Mouse (Mus musculus): ENCODE measurements around the gene Gemin7. TPM values are rescaled to one million over a fixed set of nuclear protein-coding genes. Genes with fewer than 3 reads are reported as not detected.

Gene Gemin7
- polyA plus RNA-seq, 1 experiment from 2014 or later, result 182 TPM

DNA sequence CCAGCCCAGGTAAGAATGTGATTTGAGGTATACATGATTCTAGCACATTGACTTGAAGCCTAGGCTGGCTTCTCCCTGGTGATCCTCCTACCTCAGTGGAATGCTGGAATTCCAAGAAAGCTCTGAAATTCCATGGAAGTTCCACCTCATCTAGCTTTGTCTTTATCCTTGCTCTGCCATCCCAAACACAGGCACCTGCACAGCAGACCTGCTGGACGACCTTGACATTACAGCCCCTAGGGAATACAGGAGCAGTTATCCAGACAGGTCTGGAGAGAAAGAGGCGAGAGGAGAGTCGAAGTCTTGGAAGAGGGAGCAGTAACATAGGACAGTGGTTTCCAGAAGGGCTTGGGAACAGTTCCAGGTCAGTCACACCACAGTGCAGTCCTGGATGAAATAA lies 7.7 kb downstream of the Gemin7 start:
- no peaks in the 10 kb centered on the region for H3K9me3 ChIP-seq
- no peak for DNase-seq (ENCODE audit: low spot score)
- no peak overlapping the region for H3K4me3 ChIP-seq
- no peak overlapping the region for H3K27ac ChIP-seq
- whole genome bisulfite sequencing, result 86% methylated on average over 3 of the region's 3 CpGs
- peaks cover 5% of the 10 kb centered on the region for H3K27me3 ChIP-seq (ENCODE audit: insufficient read depth, poor library complexity, severe bottlenecking)
- H3K4me1 ChIP-seq, result peaks cover 21% of the 10 kb centered on the region
- peaks cover 51% of the 10 kb centered on the region for H3K36me3 ChIP-seq

DNA sequence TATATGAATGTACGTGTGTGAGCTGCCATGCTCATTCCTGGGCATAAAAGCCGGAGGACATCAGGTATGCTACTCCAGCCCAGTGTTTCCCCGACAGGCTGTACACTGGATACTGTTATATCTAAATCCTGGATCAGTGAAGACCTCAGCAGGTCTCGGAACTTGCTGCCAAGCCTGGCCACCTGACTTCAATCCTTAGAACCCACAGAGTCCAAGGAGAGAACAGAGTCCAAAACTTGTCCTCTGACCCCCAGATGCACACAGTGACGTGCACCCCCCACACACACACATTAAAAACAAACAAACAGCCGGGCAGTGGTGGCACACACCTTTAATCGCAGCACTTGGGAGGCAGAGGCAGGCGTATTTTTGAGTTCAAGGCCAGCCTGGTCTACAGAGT lies 10.0 kb downstream of the Gemin7 start:
- Histone ChIP-seq H3K4me1 (peaks cover 21% of the 10 kb centered on the region), H3K36me3 (peaks cover 58% of the 10 kb centered on the region), H3K9me3 (no peaks in the 10 kb centered on the region), H3K4me3 (no peak overlapping the region), H3K27me3 (ENCODE audit: insufficient read depth, poor library complexity, severe bottlenecking) (no peaks in the 10 kb centered on the region), H3K27ac (no peak overlapping the region)
- no peak for DNase-seq (ENCODE audit: low spot score)
- 91% methylated on average over 8 of the region's 8 CpGs for WGBS

DNA sequence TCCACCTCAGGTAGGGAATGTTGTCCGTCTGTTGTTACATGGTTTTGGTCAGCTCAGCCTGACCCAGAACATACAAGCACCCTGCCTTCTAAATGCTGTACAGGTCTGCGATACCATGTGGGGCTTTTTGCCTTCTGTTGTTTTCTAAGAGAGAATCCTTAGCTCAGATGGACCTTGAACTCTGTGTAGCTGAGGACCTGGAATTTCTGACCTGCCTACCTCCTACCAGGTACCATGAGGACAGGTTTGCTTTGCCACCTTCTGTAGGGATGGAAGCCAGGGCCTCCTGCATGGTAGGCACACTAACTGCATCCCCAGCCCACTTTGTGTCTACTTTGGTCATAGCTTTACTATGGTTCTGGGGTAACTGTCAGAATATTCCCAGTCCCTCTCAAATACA lies 11.6 kb downstream of the Gemin7 start:
- Histone ChIP-seq H3K27me3 (ENCODE audit: insufficient read depth, poor library complexity, severe bottlenecking) (no peaks in the 10 kb centered on the region), H3K4me3 (no peak overlapping the region), H3K9me3 (no peaks in the 10 kb centered on the region), H3K36me3 (peaks cover 53% of the 10 kb centered on the region), H3K4me1 (peaks cover 14% of the 10 kb centered on the region), H3K27ac (no peak overlapping the region)
- WGBS, result 92% methylated on average over 2 of the region's 2 CpGs
- DNase-seq (ENCODE audit: low spot score), result no peak

DNA sequence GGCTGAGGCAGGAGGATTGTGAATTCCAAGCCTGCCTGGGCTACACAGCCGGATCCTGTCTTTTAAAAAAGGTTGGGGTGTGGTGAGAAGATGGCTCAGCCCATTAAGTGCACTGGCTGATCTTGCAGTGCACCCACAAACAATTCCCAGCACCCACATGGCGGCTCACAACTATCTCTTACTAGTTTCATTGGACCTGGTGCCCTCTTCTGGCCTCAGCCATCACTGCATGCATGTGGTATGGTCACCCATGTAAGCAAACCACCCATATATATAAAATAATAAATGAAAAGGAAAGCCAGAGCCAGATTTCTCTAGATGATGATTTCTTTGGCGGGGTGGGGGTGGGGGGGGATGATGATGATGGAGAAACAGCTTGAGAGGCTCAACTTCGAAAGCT lies 12.9 kb downstream of the Gemin7 start:
- Histone ChIP-seq H3K4me1 (peaks cover 28% of the 10 kb centered on the region), H3K27ac (no peak overlapping the region), H3K9me3 (no peaks in the 10 kb centered on the region), H3K4me3 (no peak overlapping the region), H3K36me3 (peaks cover 40% of the 10 kb centered on the region), H3K27me3 (ENCODE audit: insufficient read depth, poor library complexity, severe bottlenecking) (no peaks in the 10 kb centered on the region)
- no peak for DNase-seq (ENCODE audit: low spot score)
- whole genome bisulfite sequencing, result 89% methylated on average over 4 of the region's 4 CpGs

DNA sequence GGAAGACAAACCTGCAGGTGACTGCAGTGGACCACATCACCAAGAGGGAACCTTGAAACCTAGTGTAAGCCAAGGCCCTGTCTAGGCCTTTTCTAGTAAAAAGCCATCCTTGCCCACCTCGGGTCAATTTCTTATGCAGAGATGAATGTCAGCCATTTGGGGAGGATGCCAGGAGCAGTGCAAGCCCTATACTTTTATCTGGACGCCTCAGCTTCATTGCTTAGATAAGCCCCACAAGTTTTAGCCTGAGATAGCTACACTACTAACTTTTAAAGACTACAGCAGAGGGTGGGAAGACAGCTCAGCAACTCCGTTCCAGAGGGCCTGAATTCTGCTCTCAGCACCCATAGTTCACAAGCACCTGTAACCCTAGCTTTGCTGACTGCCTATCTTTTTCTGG lies 13.5 kb downstream of the Gemin7 start:
- Histone ChIP-seq H3K4me3 (0 out of 2 replicates have a peak overlapping the region, but pooled peaks have one; percentile 100), H3K9me3 (no peaks in the 10 kb centered on the region), H3K27ac (no peak overlapping the region), H3K27me3 (ENCODE audit: insufficient read depth, poor library complexity, severe bottlenecking) (no peaks in the 10 kb centered on the region), H3K36me3 (peaks cover 34% of the 10 kb centered on the region), H3K4me1 (peaks cover 33% of the 10 kb centered on the region)
- DNase-seq (ENCODE audit: low spot score), result no peak
- 67% methylated on average over 3 of the region's 3 CpGs for WGBS

DNA sequence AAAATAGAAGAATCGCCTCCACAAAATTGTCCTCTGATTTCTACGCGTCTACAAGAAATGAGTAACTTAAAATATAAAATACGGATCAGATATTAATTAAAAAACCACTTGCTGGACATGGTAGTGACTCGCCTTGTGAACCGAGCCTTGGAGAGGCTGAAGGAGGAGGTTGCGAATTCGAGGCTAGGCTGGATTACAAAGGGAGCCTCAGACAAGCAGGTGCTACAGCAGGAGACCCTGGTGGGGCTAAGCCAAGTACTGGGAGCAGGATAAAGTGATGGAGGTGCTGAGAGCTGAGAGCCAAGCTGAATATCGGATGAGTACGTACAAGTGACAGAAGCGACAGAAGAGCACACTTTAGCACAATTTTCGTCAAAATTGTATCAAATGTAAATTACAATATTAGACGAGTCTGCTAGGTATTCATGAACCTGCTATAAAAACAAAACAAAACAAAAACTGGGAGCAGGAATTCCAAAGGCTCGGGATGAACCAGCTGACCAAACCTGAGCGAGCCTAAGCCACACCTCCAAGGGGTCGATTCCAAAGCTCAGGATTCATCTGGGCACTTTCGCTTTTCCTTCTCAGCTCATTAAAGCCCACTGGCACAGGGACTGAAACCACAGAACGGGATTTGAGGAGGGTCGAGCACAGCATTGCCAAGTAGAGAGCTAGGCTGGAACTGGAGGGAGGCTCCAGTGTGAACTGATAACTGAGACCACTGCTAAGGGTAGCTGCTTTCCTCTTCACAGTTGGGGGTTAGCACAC lies 14.6 kb downstream of the Gemin7 start, which contains the start of gene Ppp1r37:
Gene Ppp1r37 (minus strand): TSS at position 434 of the 768 bp plus-strand sequence.
- H3K4me1 ChIP-seq, result peaks cover 44% of the 10 kb centered on the region
- peak within 1 kb of the TSS; percentile 92 for H3K27ac ChIP-seq
- peaks cover 33% of the 10 kb centered on the region for H3K36me3 ChIP-seq
- peak within 1 kb of the TSS; percentile 100 for H3K4me3 ChIP-seq
- no peaks in the 10 kb centered on the region for H3K27me3 ChIP-seq (ENCODE audit: insufficient read depth, poor library complexity, severe bottlenecking)
- DNase-seq (ENCODE audit: low spot score), result no peak
- H3K9me3 ChIP-seq, result no peaks in the 10 kb centered on the region
- 2% methylated on average over 19 of the region's 19 CpGs for WGBS

DNA sequence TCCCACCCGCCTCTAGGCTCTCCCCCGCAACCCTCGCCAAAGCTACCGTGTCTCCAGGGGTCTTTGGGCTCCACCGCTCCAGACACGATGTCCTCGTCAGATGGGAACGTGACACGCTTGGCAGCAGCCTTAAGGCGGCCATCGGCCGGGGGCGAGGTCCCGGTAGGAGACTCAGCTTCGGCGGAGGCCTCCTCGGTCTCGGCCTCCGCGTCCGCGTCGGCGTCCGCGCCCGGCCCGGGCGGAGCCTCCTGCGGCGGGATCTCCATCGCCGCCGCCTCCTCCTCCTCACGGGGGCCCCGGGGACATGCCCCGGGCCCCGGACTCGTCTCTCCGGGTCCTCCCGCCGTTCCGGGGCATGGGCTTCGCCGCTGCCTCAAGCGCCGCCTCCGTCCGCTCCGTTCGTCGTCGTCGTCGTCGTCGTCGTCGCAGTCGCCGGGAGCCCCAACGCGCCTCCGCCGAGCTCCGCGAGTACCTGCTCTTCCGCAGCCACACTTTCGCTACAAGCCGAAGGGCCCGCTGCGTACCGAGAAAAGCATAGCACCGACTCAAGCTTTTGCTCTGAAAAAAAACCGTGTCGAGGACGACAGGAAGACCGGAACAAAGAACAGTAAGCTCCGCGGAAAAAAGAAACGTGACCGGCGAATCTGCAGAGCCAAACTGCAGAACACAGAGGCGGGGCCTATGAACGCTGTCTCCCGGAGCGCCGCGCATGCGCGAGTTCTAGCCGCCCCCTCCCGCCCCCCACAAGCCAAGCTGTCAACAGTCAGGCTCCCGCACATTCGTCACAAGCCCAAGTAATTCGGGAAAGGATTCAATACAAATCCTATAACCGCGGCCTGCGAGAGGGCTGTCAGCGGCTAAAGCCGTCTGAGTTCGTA lies 15.4 kb downstream of the Gemin7 start:
- H3K27me3 ChIP-seq (ENCODE audit: insufficient read depth, poor library complexity, severe bottlenecking), result no peaks in the 10 kb centered on the region
- under 1% methylated on average over 102 of the region's 102 CpGs for WGBS
- H3K4me1 ChIP-seq, result peaks cover 52% of the 10 kb centered on the region
- H3K9me3 ChIP-seq, result no peaks in the 10 kb centered on the region
- peaks cover 32% of the 10 kb centered on the region for H3K36me3 ChIP-seq
- peak overlapping the region; percentile 100 for H3K4me3 ChIP-seq
- DNase-seq (ENCODE audit: low spot score), result peak; percentile 97
- peak overlapping the region; percentile 92 for H3K27ac ChIP-seq

DNA sequence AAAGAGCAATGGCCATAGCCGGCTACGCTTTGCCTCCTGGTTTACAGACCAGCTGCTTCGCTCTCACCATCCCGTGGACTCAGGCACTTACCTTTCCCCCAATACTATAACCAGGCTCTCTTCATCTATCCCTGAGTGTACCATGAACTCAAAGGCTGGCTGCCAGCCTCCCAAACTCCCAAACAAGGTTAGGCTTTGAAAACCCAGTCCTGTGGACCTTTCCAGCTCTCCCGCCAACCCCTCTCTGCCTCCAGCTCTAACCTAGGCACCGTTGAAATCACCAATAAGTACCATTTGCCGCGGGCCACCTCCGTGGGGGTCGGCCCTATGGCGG lies 16.0 kb downstream of the Gemin7 start:
- peaks cover 58% of the 10 kb centered on the region for H3K4me1 ChIP-seq
- H3K4me3 ChIP-seq, result peak overlapping the region; percentile 100
- DNase-seq (ENCODE audit: low spot score), result no peak
- no peaks in the 10 kb centered on the region for H3K9me3 ChIP-seq
- H3K36me3 ChIP-seq, result peaks cover 34% of the 10 kb centered on the region
- under 1% methylated on average over 11 of the region's 11 CpGs for WGBS
- no peaks in the 10 kb centered on the region for H3K27me3 ChIP-seq (ENCODE audit: insufficient read depth, poor library complexity, severe bottlenecking)
- H3K27ac ChIP-seq, result peak overlapping the region; percentile 92

DNA sequence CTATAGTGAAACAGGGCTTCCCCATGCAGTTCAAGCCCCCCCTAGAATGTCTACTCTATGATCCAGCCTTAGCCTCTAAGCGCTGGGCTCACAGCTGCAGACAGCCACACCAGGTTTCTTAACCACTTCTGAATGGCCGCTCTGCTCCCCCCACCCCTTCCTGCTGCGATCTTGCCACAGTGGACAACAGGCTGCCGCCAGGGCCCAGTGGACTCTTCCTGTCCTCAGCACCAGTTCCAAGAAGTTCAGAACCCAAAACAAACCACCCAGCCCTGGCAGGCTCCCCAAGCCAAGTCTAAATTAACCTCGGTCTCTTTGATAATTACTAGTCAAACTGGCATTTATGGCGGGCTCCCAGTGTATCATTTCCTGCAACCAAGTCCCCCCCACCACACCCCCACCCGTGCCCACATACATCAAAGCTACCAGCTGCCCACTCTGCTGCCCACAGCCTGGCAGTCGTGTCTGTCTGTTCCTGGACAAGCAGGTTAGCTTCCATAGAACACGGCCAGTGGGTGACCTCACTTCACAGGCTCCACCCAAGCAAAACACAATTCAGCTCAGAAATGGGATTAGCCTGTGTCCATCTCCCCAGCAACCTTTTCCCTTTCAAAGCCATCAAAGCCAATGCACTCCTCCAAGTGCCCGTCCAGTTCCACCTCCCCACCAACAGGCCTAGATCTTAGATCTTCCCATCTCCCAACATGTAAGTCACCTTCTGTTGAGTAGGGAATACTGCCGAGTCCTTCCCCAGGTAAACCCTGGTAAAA lies 16.7 kb downstream of the Gemin7 start:
- WGBS, result 30% methylated on average over 11 of the region's 11 CpGs
- DNase-seq (ENCODE audit: low spot score), result no peak
- Histone ChIP-seq H3K27ac (peak overlapping the region; percentile 92), H3K27me3 (ENCODE audit: insufficient read depth, poor library complexity, severe bottlenecking) (no peaks in the 10 kb centered on the region), H3K36me3 (peaks cover 34% of the 10 kb centered on the region), H3K4me3 (peak overlapping the region; percentile 100), H3K4me1 (peaks cover 61% of the 10 kb centered on the region), H3K9me3 (no peaks in the 10 kb centered on the region)

DNA sequence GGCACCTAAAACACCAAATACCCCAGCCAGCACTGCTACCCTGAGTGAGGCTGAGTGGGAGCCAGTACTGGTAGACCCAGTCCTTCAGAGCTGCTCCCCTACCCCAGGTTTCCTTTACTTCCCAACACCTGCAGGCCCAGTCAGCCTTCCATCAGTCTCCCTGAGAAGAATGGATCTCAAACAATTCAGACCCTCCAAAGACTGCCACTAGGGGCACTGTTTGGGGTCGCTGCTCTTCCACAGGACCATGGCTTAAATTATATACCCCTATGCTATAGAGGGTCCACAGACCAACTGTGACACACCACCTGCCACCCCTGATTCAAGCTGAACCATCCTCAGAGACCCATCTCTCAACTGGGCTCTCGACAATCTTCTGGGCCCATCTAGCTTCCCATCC lies 18.4 kb downstream of the Gemin7 start:
- Histone ChIP-seq H3K27ac (no peak overlapping the region), H3K27me3 (ENCODE audit: insufficient read depth, poor library complexity, severe bottlenecking) (no peaks in the 10 kb centered on the region), H3K36me3 (peaks cover 30% of the 10 kb centered on the region), H3K4me3 (no peak overlapping the region), H3K9me3 (no peaks in the 10 kb centered on the region), H3K4me1 (peaks cover 68% of the 10 kb centered on the region)
- WGBS, result 32% methylated on average over 2 of the region's 2 CpGs
- no peak for DNase-seq (ENCODE audit: low spot score)

DNA sequence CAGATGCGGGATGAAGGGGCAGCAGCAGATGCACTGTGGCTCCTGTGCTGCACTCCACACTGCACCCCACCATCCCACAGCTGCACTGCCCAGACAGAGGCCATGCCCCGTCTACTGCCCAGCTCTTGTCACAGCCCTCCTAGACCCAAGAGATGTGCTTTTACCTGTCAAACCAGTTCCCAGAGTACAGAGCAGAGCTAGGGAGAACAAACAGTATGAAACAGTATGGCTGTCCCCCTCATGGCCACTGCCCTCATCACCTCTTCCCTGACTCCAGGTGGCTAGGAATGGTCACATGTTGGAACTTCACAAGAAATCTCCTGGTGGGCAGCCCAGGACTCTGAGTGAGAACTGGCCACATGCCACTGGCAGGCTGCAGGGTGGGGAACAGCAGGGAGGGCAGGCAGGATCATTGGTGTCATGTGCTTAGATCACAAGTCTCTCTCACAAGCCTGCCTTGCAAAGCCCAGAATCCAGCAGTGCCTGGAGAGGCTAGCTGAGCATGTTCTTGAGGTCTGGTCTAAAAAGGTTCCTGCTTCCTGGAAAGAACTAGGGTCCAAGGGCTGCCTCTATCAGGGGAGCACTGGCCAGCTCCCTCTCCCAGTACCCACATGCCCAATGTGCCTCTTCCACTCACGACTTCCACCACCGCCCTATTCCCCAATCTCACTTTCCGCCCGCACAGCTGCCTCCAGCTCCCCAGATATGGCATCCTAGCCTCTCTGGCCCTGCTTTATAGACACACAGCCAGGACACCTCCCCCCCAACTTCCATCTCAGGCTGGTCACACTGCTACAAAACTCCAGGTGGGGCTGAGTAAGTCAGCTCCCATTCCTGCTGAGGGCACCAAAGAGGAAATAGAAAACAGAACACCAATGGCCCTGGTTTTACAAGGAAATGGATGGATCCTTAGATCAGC lies 19.2 kb downstream of the Gemin7 start:
- H3K9me3 ChIP-seq, result no peaks in the 10 kb centered on the region
- DNase-seq (ENCODE audit: low spot score), result no peak
- 83% methylated on average over 6 of the region's 6 CpGs for WGBS
- H3K4me3 ChIP-seq, result no peak overlapping the region
- H3K27ac ChIP-seq, result no peak overlapping the region
- no peaks in the 10 kb centered on the region for H3K27me3 ChIP-seq (ENCODE audit: insufficient read depth, poor library complexity, severe bottlenecking)
- peaks cover 69% of the 10 kb centered on the region for H3K4me1 ChIP-seq
- peaks cover 37% of the 10 kb centered on the region for H3K36me3 ChIP-seq

DNA sequence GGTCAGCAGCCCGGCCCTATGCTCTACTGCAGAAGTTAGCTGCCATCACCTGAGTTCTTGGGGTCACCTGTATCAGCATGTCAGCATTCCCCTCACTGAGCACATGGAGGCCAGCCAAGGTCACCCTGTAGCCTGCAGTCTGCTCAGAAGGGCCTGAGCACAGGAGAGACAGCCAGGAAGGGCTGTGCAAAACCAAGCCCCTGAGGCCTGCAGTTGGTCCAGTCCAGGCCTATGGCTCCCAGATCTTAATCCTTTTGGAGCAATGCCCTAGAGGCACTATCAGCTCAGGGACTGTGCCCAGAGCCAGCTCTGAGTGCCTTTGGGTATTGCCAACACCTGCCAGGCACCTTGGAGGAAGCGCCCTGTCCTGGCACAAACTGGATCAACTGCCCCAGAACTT lies 20.3 kb downstream of the Gemin7 start:
- DNase-seq (ENCODE audit: low spot score), result no peak
- Histone ChIP-seq H3K27ac (peak overlapping the region; percentile 3; the same call in 1 of the 2 replicates), H3K27me3 (ENCODE audit: insufficient read depth, poor library complexity, severe bottlenecking) (no peaks in the 10 kb centered on the region), H3K4me1 (peaks cover 74% of the 10 kb centered on the region), H3K36me3 (peaks cover 49% of the 10 kb centered on the region), H3K4me3 (no peak overlapping the region), H3K9me3 (no peaks in the 10 kb centered on the region)
- 95% methylated on average over 2 of the region's 2 CpGs for WGBS

Data from heart, embryonic 10.5 days (tissue).